29 mouse cellular contexts compared by ENCODE assay signal in genomic region chr11:5219371-5219770, GRCm38 (mm10). TPM values are rescaled to one million over a fixed set of nuclear protein-coding genes. Genes with fewer than 3 reads are reported as not detected.
DNase-seq lines count a peak whose midpoint lies in the region; ATAC-seq lines count a peak whose summit lies in the region.
"Had no signal": no experiment of that assay in that cellular context is flagged by ENCODE, and none has a peak within 500 bp of the region (broad histone marks: within the 10 kb centered on the region; RNA-seq: fewer than 3 reads in every experiment).

No protein-coding gene starts in this region.

- no peak overlapping the region for H3K4me3 ChIP-seq in hindbrain, embryonic 16.5 days (ENCODE audit: low read length)
- H3K4me3 ChIP-seq: forebrain, embryonic 10.5 days; forebrain, embryonic 13.5 days; heart, adult 2 months; heart, embryonic 10.5 days; heart, embryonic 13.5 days; hindbrain, embryonic 12.5 days; hindbrain, embryonic 15.5 days had no signal

- DNase-seq in thymus, postnatal 0 days (ENCODE audit: low spot score), result peak; percentile 35
- no peak for DNase-seq in thymus, postnatal 14 days
- DNase-seq in T-cell, adult 2 months (ENCODE audit: low spot score), result peak; percentile 33
- peak; percentile 50 for DNase-seq in naive thymus-derived CD4-positive, alpha-beta T cell, adult 2 months (ENCODE audit: low read depth)
- DNase-seq in heart, postnatal 4 days, result no peak
- no peak for DNase-seq in layer of hippocampus, postnatal 10 days (ENCODE audit: low spot score in 2 of 2)
- DNase-seq: adrenal gland, adult 8-10 months; adrenal gland, postnatal 25 days; B cell, adult 2 months; cerebellum, adult 11-12 months; cerebellum, adult 8-10 months; cerebellum, postnatal 10 days; cerebellum, postnatal 36 days; gastrocnemius, postnatal 10 days; gastrocnemius, postnatal 36 days; heart, adult 2 months; heart, postnatal 14 days had no signal

- H3K4me2 ChIP-seq in hindbrain, embryonic 16.5 days (ENCODE audit: low read length), result no peak overlapping the region
- H3K4me2 ChIP-seq: forebrain, embryonic 13.5 days; heart, embryonic 13.5 days; hindbrain, embryonic 12.5 days; hindbrain, embryonic 15.5 days had no signal

- no peak overlapping the region for H3K27ac ChIP-seq in hindbrain, embryonic 16.5 days (ENCODE audit: low read depth, low read length)
- H3K27ac ChIP-seq: forebrain, embryonic 13.5 days; heart, adult 2 months; heart, embryonic 10.5 days; heart, embryonic 13.5 days; hindbrain, embryonic 12.5 days; hindbrain, embryonic 15.5 days had no signal

- H3K9ac ChIP-seq in hindbrain, embryonic 16.5 days (ENCODE audit: low read depth, low read length), result no peak overlapping the region
- H3K9ac ChIP-seq: forebrain, embryonic 13.5 days; heart, embryonic 13.5 days; hindbrain, embryonic 12.5 days; hindbrain, embryonic 15.5 days had no signal

- no peaks in the 10 kb centered on the region for H3K9me3 ChIP-seq in hindbrain, embryonic 16.5 days (ENCODE audit: control insufficient read depth, low read length)
- H3K9me3 ChIP-seq: forebrain, embryonic 10.5 days; forebrain, embryonic 13.5 days; G1E; heart, embryonic 10.5 days; heart, embryonic 13.5 days; hindbrain, embryonic 12.5 days; hindbrain, embryonic 15.5 days had no signal

- H3K36me3 ChIP-seq in hindbrain, embryonic 16.5 days (ENCODE audit: control insufficient read depth, insufficient read depth, low read length), result no peaks in the 10 kb centered on the region
- H3K36me3 ChIP-seq: G1E; hindbrain, embryonic 12.5 days; hindbrain, embryonic 15.5 days had no signal

- no peak for ATAC-seq in hindbrain, embryonic 16.5 days
- ATAC-seq: forebrain, embryonic 16.5 days; inflammation-experienced regulatory T-cells, adult 6 months; Patski had no signal

- no peaks in the 10 kb centered on the region for H3K27me3 ChIP-seq in hindbrain, embryonic 16.5 days (replicated peaks; ENCODE audit: control insufficient read depth, insufficient read depth, low read length)
- H3K27me3 ChIP-seq: CH12.LX; heart, embryonic 13.5 days; hindbrain, embryonic 12.5 days; hindbrain, embryonic 15.5 days; Patski had no signal

- 90% methylated on average over 4 of the region's 4 CpGs for WGBS in hindbrain, embryonic 16.5 days

- H3K4me1 ChIP-seq in hindbrain, embryonic 16.5 days (ENCODE audit: control insufficient read depth, insufficient read depth, low read depth, low read length), result no peaks in the 10 kb centered on the region; the same call in 1 of the 2 replicates
- H3K4me1 ChIP-seq: hindbrain, embryonic 12.5 days; hindbrain, embryonic 15.5 days had no signal

RNA-seq across cellular contexts. Expression of gene Kremen1, which starts 42.0 kb away (rescaled TPM):
- polyA plus RNA-seq in thymus, postnatal 0 days (2015; fragmentation: Nextera tagmentation; extraction: Ambion mirVana), result 42.9 and 54.9 TPM in 2 replicates
- 10 to 100 TPM; 75.7 to 76.7 TPM for total RNA-seq in heart, postnatal 4 days (2021)
- 4.8 and 7.1 TPM in 2 replicates for polyA plus RNA-seq in hindbrain, embryonic 16.5 days (2015; fragmentation: Nextera tagmentation; extraction: Ambion mirVana)
- total RNA-seq in layer of hippocampus, postnatal 10 days (2021), result 10 to 100 TPM; 10.8 to 11.0 TPM

Comparison
In these comparisons a context has a peak if more than half of its experiments do, and no peak if none do; other contexts are left out.
1. DNase-seq: peak in thymus, postnatal 0 days (single experiment), T-cell, adult 2 months (single experiment) and naive thymus-derived CD4-positive, alpha-beta T cell, adult 2 months (single experiment); none in thymus, postnatal 14 days (single experiment), heart, postnatal 4 days (single experiment) and layer of hippocampus, postnatal 10 days (0 of 2).
2. RNA of gene Kremen1, which starts 42.0 kb away (total RNA-seq): 75.7 to 76.7 TPM in heart, postnatal 4 days; 10.8 to 11.0 TPM in layer of hippocampus, postnatal 10 days; every median in the first group is over 4 times any median in the second.